Mouse (Mus musculus) thymus, postnatal 4 days (tissue): ENCODE data around the gene Pcgf5.

Experiments
- DNase-seq: peaks from one replicate; pipeline ENCODE4 v3.0.0; 2021

Pcgf5 gene

GRCm38 (mm10) chr19:36348161-36348800, at the start of gene Pcgf5:
Gene Pcgf5, plus strand, starts transcription at chr19:36348309.
- peak; percentile 85 for DNase-seq

GRCm38 (mm10) chr19:36305542-36305941, 42.6 kb upstream of the Pcgf5 start:
- no peak for DNase-seq

- no peak for DNase-seq
Observed at GRCm38 (mm10) chr19:36314010-36314409, 34.1 kb upstream of the Pcgf5 start.

GRCm38 (mm10) chr19:36319735-36320134, 28.4 kb upstream of the Pcgf5 start:
- DNase-seq, result no peak

- no peak for DNase-seq
Observed at GRCm38 (mm10) chr19:36321066-36321465, 27.0 kb upstream of the Pcgf5 start.

- DNase-seq, result no peak
Observed at GRCm38 (mm10) chr19:36323326-36323725, 24.8 kb upstream of the Pcgf5 start.

- DNase-seq, result no peak
Observed at GRCm38 (mm10) chr19:36328678-36329077, 19.4 kb upstream of the Pcgf5 start.

- DNase-seq, result no peak
Observed at GRCm38 (mm10) chr19:36347376-36347775, 733 bp upstream of the Pcgf5 start.

GRCm38 (mm10) chr19:36347831-36348160, 313 bp upstream of the Pcgf5 start:
- no peak for DNase-seq

- DNase-seq, result peak; percentile 80
Observed at GRCm38 (mm10) chr19:36348801-36349486, 835 bp downstream of the Pcgf5 start.

- peak; percentile 81 for DNase-seq
Observed at GRCm38 (mm10) chr19:36349487-36349955, 1.4 kb downstream of the Pcgf5 start.

- DNase-seq, result no peak
Observed at GRCm38 (mm10) chr19:36350181-36350580, 2.1 kb downstream of the Pcgf5 start.

- no peak for DNase-seq
Observed at GRCm38 (mm10) chr19:36350870-36351269, 2.8 kb downstream of the Pcgf5 start.

GRCm38 (mm10) chr19:36362541-36362940, 14.4 kb downstream of the Pcgf5 start:
- no peak for DNase-seq

GRCm38 (mm10) chr19:36364757-36365156, 16.6 kb downstream of the Pcgf5 start:
- DNase-seq, result no peak

GRCm38 (mm10) chr19:36371478-36371877, 23.4 kb downstream of the Pcgf5 start:
- no peak for DNase-seq

- no peak for DNase-seq
Observed at GRCm38 (mm10) chr19:36373056-36373621, 25.0 kb downstream of the Pcgf5 start.

GRCm38 (mm10) chr19:36375200-36375783, 27.2 kb downstream of the Pcgf5 start:
- DNase-seq, result peak; percentile 53

GRCm38 (mm10) chr19:36377729-36378128, 29.6 kb downstream of the Pcgf5 start:
- DNase-seq, result no peak

GRCm38 (mm10) chr19:36378511-36379232, 30.6 kb downstream of the Pcgf5 start:
- DNase-seq, result no peak

GRCm38 (mm10) chr19:36382901-36383300, 34.8 kb downstream of the Pcgf5 start:
- no peak for DNase-seq

- peak; percentile 21 for DNase-seq
Observed at GRCm38 (mm10) chr19:36383977-36384376, 35.9 kb downstream of the Pcgf5 start.

- peak; percentile 65 for DNase-seq
Observed at GRCm38 (mm10) chr19:36384426-36384825, 36.3 kb downstream of the Pcgf5 start.
